Mouse (Mus musculus): Measurements from ENCODE around the gene Dclk1.

- no peak for TF ChIP-seq CTCF (IDR thresholded peaks at IDR 0.05; ENCODE audit: control insufficient read depth, insufficient read depth, insufficient read length)
- no peak for TF ChIP-seq MYOD1 (IDR thresholded peaks at IDR 0.05; ENCODE audit: control insufficient read depth, insufficient read length, low read depth)
- peak; percentile 65 for TF ChIP-seq CEBPB (IDR thresholded peaks at IDR 0.05; ENCODE audit: low read depth)
- TF ChIP-seq FOSL1 (IDR thresholded peaks at IDR 0.05; ENCODE audit: insufficient read depth, low read length, poor library complexity, severe bottlenecking): no peak
These were observed 293.5 kb downstream of the Dclk1 start for GRCm38 (mm10) chr3:55535591-55536200.
